Mouse (Mus musculus) intestine, postnatal 0 days (tissue): ENCODE data around the gene Gata2. TPM values are rescaled to one million over a fixed set of nuclear protein-coding genes. Genes with fewer than 3 reads are reported as not detected.
A peak's percentile ranks its signal among the peaks of the same experiment; 100 is the strongest.

ENCODE experiments used
- ATAC-seq: fragments of 200-750 bp; cut with Nextera tagmentation; 2 replicates; pipeline ENCODE4 v1.8.0; 2017; ENCODE audit warnings: mild to moderate bottlenecking, moderate TSS enrichment, moderate library complexity
- H3K27ac ChIP-seq: fragments of 300-500 bp; sonication (generic); 2 replicates; pipeline ENCODE4 v1.5.1; 2014; ENCODE audit warnings: mild to moderate bottlenecking, low read depth, low read length, moderate library complexity
- H3K27me3 ChIP-seq: fragments of 300-500 bp; sonication (generic); replicated peaks from 2 replicates; pipeline ENCODE4 v1.6.1; 2014; ENCODE audit warnings: low read length, mixed read lengths; ENCODE audit not compliant: control insufficient read depth, insufficient read depth
- H3K36me3 ChIP-seq: fragments of 300-500 bp; sonication (generic); 2 replicates; pipeline ENCODE4 v1.6.1; 2014; ENCODE audit warnings: mild to moderate bottlenecking, moderate library complexity; ENCODE audit not compliant: control insufficient read depth, insufficient read depth
- H3K4me1 ChIP-seq: fragments of 300-500 bp; sonication (generic); replicated peaks from 2 replicates; pipeline ENCODE4 v1.6.1; 2014; ENCODE audit warnings: antibody characterized with exemption, low read length, mixed read lengths; ENCODE audit not compliant: control insufficient read depth, insufficient read depth
- H3K4me2 ChIP-seq: fragments of 300-500 bp; sonication (generic); replicated peaks from 2 replicates; pipeline ENCODE4 v1.6.1; 2014; ENCODE audit warnings: low read depth, mild to moderate bottlenecking, moderate library complexity
- H3K4me3 ChIP-seq: fragments of 300-500 bp; sonication (generic); 2 replicates; pipeline ENCODE4 v1.5.1; 2014; ENCODE audit warnings: low read depth, low read length
- H3K9ac ChIP-seq: fragments of 300-500 bp; sonication (generic); 2 replicates; pipeline ENCODE4 v1.6.1; 2014; ENCODE audit warnings: mild to moderate bottlenecking, low read depth, low read length
- H3K9me3 ChIP-seq: fragments of 300-500 bp; sonication (generic); 2 replicates; pipeline ENCODE4 v1.6.1; 2016; ENCODE audit warnings: mixed run types; ENCODE audit not compliant: control insufficient read depth
- CTCF ChIP-seq: sonication (generic); IDR thresholded peaks from 2 replicates; pipeline ENCODE4 v1.5.1; 2016; ENCODE audit warnings: low read depth, mild to moderate bottlenecking, control low read depth, antibody characterized with exemption, moderate library complexity
- WGBS: fragments of 180-500 bp; shearing (Covaris S2); extraction: QIAGEN DNeasy Blood & Tissue Kit; methylation state at CpG from one replicate; pipeline ENCODE4 v1.1.7; 2014; 5-methylcytosine and 5-hydroxymethylcytosine counted together
- polyA plus RNA-seq: library from polyadenylated mRNA; unstranded; fragments of >200 nt; fragmentation: Nextera tagmentation; extraction: Ambion mirVana; gene quantifications from 2 replicates; pipeline ENCODE4 v1.2.1, GENCODE M21; 2015

Gene Gata2
- polyA plus RNA-seq, 1 experiment from 2014 or later, result 3.5 TPM

GRCm38 (mm10) chr6:88249231-88249630, 55.5 kb downstream of the Gata2 start:
- no peaks in the 10 kb centered on the region for H3K9me3 ChIP-seq
- TF ChIP-seq CTCF, result no peak
- no peak overlapping the region for H3K4me2 ChIP-seq
- no peak overlapping the region for H3K27ac ChIP-seq
- no peak for ATAC-seq
- H3K9ac ChIP-seq, result no peak overlapping the region
- 89% methylated on average over 1 of the region's 1 CpGs for WGBS
- no peaks in the 10 kb centered on the region for H3K4me1 ChIP-seq
- H3K4me3 ChIP-seq, result no peak overlapping the region
- no peaks in the 10 kb centered on the region for H3K27me3 ChIP-seq
- no peaks in the 10 kb centered on the region for H3K36me3 ChIP-seq

GRCm38 (mm10) chr6:88251396-88251795, 57.7 kb downstream of the Gata2 start:
- Histone ChIP-seq H3K4me2 (0 out of 2 replicates have a peak overlapping the region, but pooled peaks have one; percentile 9), H3K27ac (peak overlapping the region; percentile 11; the same call in 1 of the 2 replicates), H3K9me3 (no peaks in the 10 kb centered on the region), H3K27me3 (no peaks in the 10 kb centered on the region), H3K9ac (no peak overlapping the region), H3K4me1 (no peaks in the 10 kb centered on the region), H3K4me3 (no peak overlapping the region), H3K36me3 (no peaks in the 10 kb centered on the region)
- WGBS, result 100% methylated on average over 1 of the region's 1 CpGs
- ATAC-seq, result peak; percentile 85
- TF ChIP-seq CTCF, result no peak

DNA sequence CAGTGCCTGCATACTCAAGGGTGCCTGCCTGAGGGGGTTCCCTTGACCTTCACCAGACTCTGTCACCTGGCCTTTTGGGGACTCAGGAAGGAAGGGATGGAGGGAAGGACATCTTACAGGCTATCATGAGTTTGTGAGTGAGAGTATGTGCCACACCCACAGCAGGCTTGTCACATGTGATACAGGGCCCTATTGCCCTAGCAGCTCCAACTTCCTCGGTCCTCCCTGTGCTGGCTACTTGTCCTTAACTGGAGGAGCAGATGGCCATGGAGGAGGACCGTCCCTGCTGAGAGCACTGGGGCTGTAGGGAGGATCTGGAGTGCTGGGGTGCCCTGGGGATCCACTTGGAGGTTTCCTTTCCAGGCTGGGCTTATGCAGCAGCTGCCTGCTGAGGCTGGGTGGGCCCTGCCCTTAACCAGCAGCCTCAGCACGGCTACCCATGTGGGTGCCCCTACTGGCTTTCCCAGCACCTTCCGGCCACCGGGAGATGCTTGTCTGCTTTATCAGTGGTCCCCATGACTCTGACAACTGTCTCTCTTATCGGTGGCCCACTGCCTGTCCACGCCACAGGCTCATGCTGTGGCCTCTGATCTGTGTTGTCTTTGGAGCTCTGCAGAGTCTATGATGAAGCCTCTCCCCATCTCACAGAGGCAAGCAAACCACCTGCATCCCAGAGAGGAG, 58.2 kb downstream of the Gata2 start:
- H3K9me3 ChIP-seq, result no peaks in the 10 kb centered on the region
- no peaks in the 10 kb centered on the region for H3K4me1 ChIP-seq
- TF ChIP-seq CTCF, result no peak
- H3K4me2 ChIP-seq, result no peak overlapping the region
- H3K4me3 ChIP-seq, result no peak overlapping the region
- H3K9ac ChIP-seq, result no peak overlapping the region
- peak overlapping the region; percentile 11 for H3K27ac ChIP-seq
- ATAC-seq, result peak; percentile 68
- H3K36me3 ChIP-seq, result peaks cover 3% of the 10 kb centered on the region; the same call in 1 of the 2 replicates
- H3K27me3 ChIP-seq, result no peaks in the 10 kb centered on the region
- 54% methylated on average over 7 of the region's 7 CpGs for WGBS

DNA sequence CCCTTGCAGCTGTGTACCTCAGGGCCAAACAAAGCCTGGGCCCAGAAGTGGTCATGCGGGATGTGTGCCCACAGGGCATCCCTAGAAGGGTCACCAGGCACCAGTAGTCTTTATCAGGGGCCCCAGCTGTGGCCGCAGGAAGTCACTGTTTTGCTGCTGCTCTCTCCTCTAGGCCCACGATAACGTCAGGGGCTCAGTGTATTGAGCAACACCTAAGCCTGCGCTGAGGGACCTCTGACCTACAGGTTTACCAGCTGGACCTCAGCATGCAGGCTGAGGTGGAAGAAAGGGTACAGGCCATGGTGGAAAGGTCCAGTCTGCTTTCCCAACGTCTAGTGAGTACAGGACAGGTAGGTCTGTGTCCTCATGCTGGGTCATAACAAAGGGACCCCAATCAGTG, 60.4 kb downstream of the Gata2 start:
- no peak overlapping the region for H3K9ac ChIP-seq
- TF ChIP-seq CTCF, result no peak
- ATAC-seq, result no peak
- H3K9me3 ChIP-seq, result no peaks in the 10 kb centered on the region
- H3K27ac ChIP-seq, result no peak overlapping the region
- H3K27me3 ChIP-seq, result no peaks in the 10 kb centered on the region
- H3K4me1 ChIP-seq, result no peaks in the 10 kb centered on the region
- H3K36me3 ChIP-seq, result peaks cover 15% of the 10 kb centered on the region
- 61% methylated on average over 6 of the region's 6 CpGs for whole genome bisulfite sequencing
- no peak overlapping the region for H3K4me3 ChIP-seq
- no peak overlapping the region for H3K4me2 ChIP-seq

GRCm38 (mm10) chr6:88255435-88255834, 61.7 kb downstream of the Gata2 start:
- Histone ChIP-seq H3K4me1 (no peaks in the 10 kb centered on the region), H3K4me2 (no peak overlapping the region), H3K27ac (no peak overlapping the region), H3K9ac (no peak overlapping the region), H3K4me3 (no peak overlapping the region), H3K27me3 (no peaks in the 10 kb centered on the region), H3K9me3 (no peaks in the 10 kb centered on the region), H3K36me3 (peaks cover 15% of the 10 kb centered on the region)
- WGBS, result 22% methylated on average over 4 of the region's 4 CpGs
- ATAC-seq, result no peak
- TF ChIP-seq CTCF, result no peak

Other genes starting within 250 kb of the Gata2 start
- 15.4 and 17.5 TPM in 2 replicates for gene H1fx, start 212.3 kb upstream of the Gata2 start, polyA plus RNA-seq
- 219 and 226 TPM in 2 replicates for gene Rab7, start 148.6 kb upstream of the Gata2 start, polyA plus RNA-seq
- gene Rpn1, start 109.4 kb upstream of the Gata2 start, polyA plus RNA-seq, result 164 and 184 TPM in 2 replicates
- not detected in 2 replicates for gene Dnajb8, start 28.4 kb downstream of the Gata2 start, polyA plus RNA-seq